Mouse (Mus musculus): ENCODE results near the gene Lrrc26. TPM values are rescaled to one million over a fixed set of nuclear protein-coding genes. Genes with fewer than 3 reads are reported as not detected.

Lrrc26 gene
- total and polyA plus RNA-seq, 2 experiments from 2014 or later = 0.26 TPM; not detected in 1

DNA sequence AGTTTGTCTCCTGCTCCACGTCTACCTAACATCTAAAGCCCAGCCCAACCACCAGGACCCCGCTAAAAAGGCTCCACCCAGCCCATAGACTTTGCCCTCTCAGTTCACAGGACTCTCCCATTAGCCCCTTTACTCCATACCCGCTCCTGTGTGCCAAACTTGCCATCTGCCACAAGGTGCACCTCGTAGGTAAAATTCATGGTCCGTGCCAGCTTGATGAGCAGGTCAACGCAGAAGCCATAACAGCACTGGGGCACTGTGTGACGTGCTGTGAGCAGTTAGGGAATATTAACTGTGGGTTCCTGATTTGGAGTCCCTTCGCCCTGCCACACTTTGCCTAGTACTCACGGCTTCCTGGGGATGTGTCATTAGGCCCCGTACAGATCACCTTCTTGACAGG lies 8.3 kb downstream of the Lrrc26 start:
- TF ChIP-seq CTCF (IDR thresholded peaks at IDR 0.05) = no peak
- Histone ChIP-seq H3K4me1 (ENCODE audit: insufficient read depth, low read length) (no peaks in the 10 kb centered on the region), H3K36me3 (ENCODE audit: insufficient read depth, low read length) (peaks cover 53% of the 10 kb centered on the region), H3K27me3 (ENCODE audit: insufficient read depth, low read length) (peaks cover 11% of the 10 kb centered on the region), H3K9me3 (ENCODE audit: low read length) (no peaks in the 10 kb centered on the region), H3K9ac (replicated peaks; ENCODE audit: low read length, poor library complexity, severe bottlenecking) (no peak overlapping the region), H3K4me2 (ENCODE audit: low read depth, low read length, poor library complexity, severe bottlenecking) (no peak overlapping the region), H3K4me3 (ENCODE audit: low read depth, low read length) (no peak overlapping the region), H3K27ac (ENCODE audit: low read depth, low read length) (no peak overlapping the region)
- 83% methylated on average over 10 of the region's 10 CpGs for WGBS
- ATAC-seq (ENCODE audit: low FRiP score) (no peak), DNase-seq (ENCODE audit: low spot score) (no peak)

DNA sequence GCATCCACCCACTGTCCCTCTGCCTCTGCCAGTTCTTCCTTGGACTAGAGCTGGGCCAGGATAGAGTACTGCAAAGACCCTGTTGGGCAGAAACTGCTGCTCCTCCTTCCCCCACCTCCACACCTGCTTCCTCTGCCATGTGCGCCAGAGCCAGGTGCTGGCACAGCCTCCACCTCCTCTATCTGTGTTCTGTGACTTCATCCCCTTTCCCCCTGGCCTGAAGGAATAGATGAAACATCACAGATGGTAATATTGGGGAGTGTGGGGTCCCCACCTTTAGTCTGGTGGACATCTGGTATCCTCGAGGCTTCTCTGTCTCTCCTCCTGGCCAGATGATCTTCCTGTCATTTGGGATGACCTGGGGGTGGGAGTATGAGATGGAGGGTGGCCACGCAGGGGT lies 13.7 kb downstream of the Lrrc26 start:
- H3K9me3 ChIP-seq (ENCODE audit: low read length) = no peaks in the 10 kb centered on the region
- H3K27ac ChIP-seq (ENCODE audit: low read depth, low read length) = no peak overlapping the region
- ATAC-seq (ENCODE audit: low FRiP score) = no peak
- H3K36me3 ChIP-seq (ENCODE audit: insufficient read depth, low read length) = peaks cover 27% of the 10 kb centered on the region
- H3K27me3 ChIP-seq (ENCODE audit: insufficient read depth, low read length) = no peaks in the 10 kb centered on the region
- 74% methylated on average over 3 of the region's 3 CpGs for WGBS
- no peaks in the 10 kb centered on the region for H3K4me1 ChIP-seq (ENCODE audit: insufficient read depth, low read length)
- DNase-seq (ENCODE audit: low spot score) = no peak
- no peak overlapping the region for H3K4me3 ChIP-seq (ENCODE audit: low read depth, low read length)
- no peak overlapping the region for H3K9ac ChIP-seq (replicated peaks; ENCODE audit: low read length, poor library complexity, severe bottlenecking)
- no peak overlapping the region for H3K4me2 ChIP-seq (ENCODE audit: low read depth, low read length, poor library complexity, severe bottlenecking)
- TF ChIP-seq CTCF (IDR thresholded peaks at IDR 0.05) = no peak

DNA sequence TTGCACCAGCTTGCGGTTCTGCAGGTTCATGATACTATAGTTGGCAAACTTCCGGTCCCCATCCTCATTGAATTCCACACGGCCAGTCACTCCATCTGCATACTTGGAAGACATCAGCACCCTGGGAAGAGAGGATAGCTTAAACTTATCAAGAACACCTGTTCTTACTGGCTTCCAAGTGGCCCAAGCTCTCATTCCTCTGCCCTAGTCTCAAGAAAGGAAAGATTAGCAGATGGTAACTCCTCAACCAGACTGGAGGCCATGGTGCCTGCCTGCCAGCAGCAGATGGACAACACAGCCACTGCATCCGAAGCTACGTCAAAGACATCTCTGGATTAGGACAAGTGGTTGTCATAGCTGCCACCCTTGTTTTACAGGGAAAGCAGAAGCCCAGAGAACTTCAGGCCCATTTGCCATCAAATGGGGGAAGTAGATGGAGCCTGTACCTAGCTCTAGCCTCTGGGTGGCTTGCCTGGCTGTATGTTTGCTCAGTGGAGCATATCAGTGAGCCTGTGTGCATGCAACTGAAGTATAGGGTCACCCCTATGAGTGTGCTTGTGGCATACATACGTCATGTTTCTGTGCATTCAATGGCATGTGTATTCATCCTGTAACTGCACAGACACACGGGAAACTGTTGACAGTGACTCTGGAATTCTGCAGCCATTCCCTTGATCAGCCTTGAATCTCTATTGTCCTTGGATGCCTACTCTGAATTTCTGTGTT lies 14.4 kb downstream of the Lrrc26 start:
- H3K4me3 ChIP-seq (ENCODE audit: low read depth, low read length) = no peak overlapping the region
- H3K36me3 ChIP-seq (ENCODE audit: insufficient read depth, low read length) = peaks cover 32% of the 10 kb centered on the region
- WGBS = 74% methylated on average over 7 of the region's 7 CpGs
- H3K9me3 ChIP-seq (ENCODE audit: low read length) = no peaks in the 10 kb centered on the region
- no peaks in the 10 kb centered on the region for H3K4me1 ChIP-seq (ENCODE audit: insufficient read depth, low read length)
- ATAC-seq (ENCODE audit: low FRiP score) = no peak
- peaks cover 6% of the 10 kb centered on the region; the same call in 1 of the 2 replicates for H3K27me3 ChIP-seq (ENCODE audit: insufficient read depth, low read length)
- no peak overlapping the region; the same call in 1 of the 2 replicates for H3K27ac ChIP-seq (ENCODE audit: low read depth, low read length)
- H3K9ac ChIP-seq (replicated peaks; ENCODE audit: low read length, poor library complexity, severe bottlenecking) = no peak overlapping the region
- no peak for TF ChIP-seq CTCF (IDR thresholded peaks at IDR 0.05)
- DNase-seq (ENCODE audit: low spot score) = peak; percentile 59
- H3K4me2 ChIP-seq (ENCODE audit: low read depth, low read length, poor library complexity, severe bottlenecking) = peak overlapping the region; percentile 51

DNA sequence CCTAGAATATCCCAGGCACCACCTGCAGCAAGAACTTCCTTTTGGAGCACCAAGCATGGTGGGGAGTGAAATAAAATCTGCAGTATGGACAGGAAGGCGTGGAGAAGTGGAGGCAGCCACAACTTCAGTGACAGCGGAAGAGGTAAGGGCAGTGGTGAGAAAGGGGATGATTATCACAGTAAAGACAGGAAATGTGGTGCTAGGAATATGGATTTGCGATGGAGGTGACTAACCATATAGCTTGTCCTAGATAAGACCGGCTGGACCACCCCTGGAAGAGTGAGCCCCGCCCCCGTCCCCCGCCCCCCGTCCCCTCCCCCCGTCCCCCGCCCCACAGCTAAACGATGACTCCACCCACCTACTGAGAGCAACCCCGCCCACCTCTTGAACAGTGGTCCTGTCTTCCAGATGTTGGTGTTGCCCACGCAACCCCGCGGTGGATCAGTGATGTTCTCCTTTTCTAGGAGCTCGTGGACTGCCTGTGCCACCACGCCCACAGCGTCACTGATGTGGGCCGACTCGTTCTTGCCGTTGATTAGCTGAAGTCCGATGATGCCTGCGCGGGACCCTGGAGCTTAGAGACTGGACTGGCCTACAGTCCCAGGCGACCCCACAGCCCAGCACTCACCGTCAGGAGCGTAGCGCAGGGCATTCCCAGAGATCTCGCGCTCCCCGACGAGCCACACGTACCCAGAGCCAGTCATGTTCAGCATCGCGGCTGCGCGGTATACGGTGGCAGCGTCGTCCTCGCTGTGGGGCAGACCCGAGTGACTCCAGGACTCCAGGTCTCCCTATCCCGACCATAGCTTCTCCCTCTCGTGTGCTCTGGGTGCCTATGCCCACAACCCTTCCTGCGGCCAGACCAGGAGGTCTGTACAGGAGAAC lies 15.2 kb downstream of the Lrrc26 start:
- H3K36me3 ChIP-seq (ENCODE audit: insufficient read depth, low read length) = peaks cover 35% of the 10 kb centered on the region
- TF ChIP-seq CTCF (IDR thresholded peaks at IDR 0.05) = no peak
- WGBS = 4% methylated on average over 41 of the region's 45 CpGs
- H3K27me3 ChIP-seq (ENCODE audit: insufficient read depth, low read length) = peaks cover 8% of the 10 kb centered on the region; the same call in 1 of the 2 replicates
- H3K4me3 ChIP-seq (ENCODE audit: low read depth, low read length) = peak overlapping the region; percentile 29
- DNase-seq (ENCODE audit: low spot score) (peak; percentile 61), ATAC-seq (ENCODE audit: low FRiP score) (peak; percentile 79)
- H3K4me1 ChIP-seq (ENCODE audit: insufficient read depth, low read length) = no peaks in the 10 kb centered on the region
- H3K9ac ChIP-seq (replicated peaks; ENCODE audit: low read length, poor library complexity, severe bottlenecking) = peak overlapping the region; percentile 52
- peak overlapping the region; percentile 51 for H3K4me2 ChIP-seq (ENCODE audit: low read depth, low read length, poor library complexity, severe bottlenecking)
- no peaks in the 10 kb centered on the region for H3K9me3 ChIP-seq (ENCODE audit: low read length)
- no peak overlapping the region; the same call in 1 of the 2 replicates for H3K27ac ChIP-seq (ENCODE audit: low read depth, low read length)

DNA sequence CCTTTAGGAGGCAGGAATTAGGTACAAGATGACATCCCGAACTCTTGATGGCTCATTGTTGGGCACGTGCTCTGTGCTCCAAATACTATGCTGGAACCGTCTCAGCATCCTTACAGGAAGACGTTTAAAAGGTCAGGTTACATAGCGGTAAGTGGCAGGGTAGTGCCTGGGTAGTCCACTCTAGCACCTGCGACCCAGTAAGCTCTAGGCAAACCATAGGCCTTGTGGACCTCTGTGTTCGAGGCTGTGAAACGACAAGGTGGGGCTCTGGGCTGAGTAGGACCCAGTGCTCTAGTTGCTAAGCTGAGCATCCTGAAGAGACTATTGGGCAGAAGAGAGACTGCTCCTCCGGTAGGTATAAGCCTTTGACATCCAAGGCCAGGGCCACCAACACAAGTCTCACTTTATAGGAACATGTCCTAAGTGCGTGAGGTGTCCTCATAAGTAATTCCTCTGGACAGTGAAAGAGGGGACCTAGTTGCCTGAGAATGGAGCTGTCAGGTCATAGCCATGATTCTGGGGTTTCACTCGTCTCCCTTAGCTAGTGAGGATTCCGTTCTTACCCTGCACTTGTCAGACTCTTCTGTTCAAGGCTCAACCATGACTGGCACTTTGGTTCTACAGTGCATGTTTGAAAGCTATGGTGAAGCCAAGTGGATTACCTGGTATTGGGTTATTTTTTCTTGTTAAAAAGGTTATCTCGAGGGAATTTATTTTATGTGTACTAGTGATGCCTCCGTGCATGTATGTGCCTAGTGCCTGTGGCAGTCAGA lies 16.1 kb downstream of the Lrrc26 start:
- peaks cover 8% of the 10 kb centered on the region; the same call in 1 of the 2 replicates for H3K27me3 ChIP-seq (ENCODE audit: insufficient read depth, low read length)
- no peaks in the 10 kb centered on the region for H3K4me1 ChIP-seq (ENCODE audit: insufficient read depth, low read length)
- peak overlapping the region; percentile 29; the same call in 1 of the 2 replicates for H3K4me3 ChIP-seq (ENCODE audit: low read depth, low read length)
- no peak for DNase-seq (ENCODE audit: low spot score)
- ATAC-seq (ENCODE audit: low FRiP score) = no peak
- WGBS = 55% methylated on average over 14 of the region's 14 CpGs
- peaks cover 40% of the 10 kb centered on the region for H3K36me3 ChIP-seq (ENCODE audit: insufficient read depth, low read length)
- TF ChIP-seq CTCF (IDR thresholded peaks at IDR 0.05) = no peak
- H3K4me2 ChIP-seq (ENCODE audit: low read depth, low read length, poor library complexity, severe bottlenecking) = peak overlapping the region; percentile 51
- no peaks in the 10 kb centered on the region for H3K9me3 ChIP-seq (ENCODE audit: low read length)
- no peak overlapping the region for H3K27ac ChIP-seq (ENCODE audit: low read depth, low read length)
- H3K9ac ChIP-seq (replicated peaks; ENCODE audit: low read length, poor library complexity, severe bottlenecking) = peak overlapping the region; percentile 52

All from midbrain, postnatal 0 days (tissue).